Mouse (Mus musculus) embryonic stem cell, embryonic (primary cell): ENCODE measurements around the gene Elf1.
"Not testable (repeated sequence)": the region's sequence is repeated elsewhere in the genome, so short reads cannot be mapped to it uniquely, and the experiment has no call there.

Experiments
- CTCF ChIA-PET, 4 experiments: fragments of 300-600 bp in 2 of 4; fragments of 350-600 bp in 2 of 4; sonication (Branson Sonifier 250); formaldehyde crosslinking; loops; one replicate each; lab custom pipeline; 2022; ENCODE audit warnings: inconsistent platforms in 2 of 4; lab: Charles Lee
- POLR2A ChIA-PET, 4 experiments: fragments of 300-600 bp in 2 of 4; fragments of 350-600 bp in 2 of 4; sonication (Branson Sonifier 250); formaldehyde crosslinking; loops; one replicate each; lab custom pipeline; 2022; ENCODE audit warnings: antibody characterized with exemption in 4 of 4, inconsistent platforms in 1 of 4; lab: Charles Lee

Elf1 gene

DNA sequence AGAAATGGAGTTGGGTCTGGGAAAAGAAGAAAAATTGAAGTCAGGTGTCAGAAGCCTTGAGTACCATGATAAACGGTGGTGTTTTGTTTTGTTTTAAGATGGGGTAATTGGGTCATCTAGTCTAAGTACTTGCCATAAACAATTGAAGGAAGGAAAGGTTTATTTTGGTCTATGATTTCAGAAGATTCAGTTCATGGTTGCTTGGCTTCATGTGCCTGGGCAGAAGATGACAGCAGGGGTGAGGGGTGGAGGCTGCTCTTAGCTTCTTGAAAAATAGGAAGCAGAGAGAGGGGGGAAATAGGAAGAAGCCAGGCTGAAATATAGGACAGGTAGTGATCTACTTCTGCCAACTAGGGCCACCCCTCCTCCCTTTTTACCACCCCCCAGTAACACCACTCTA lies 30.5 kb downstream of the Elf1 start:
- ChIA-PET POLR2A (interaction anchor here in 2 of 4 experiments (0.9 to 1.8 kb wide), 4 partner anchors 8 to 76 kb away, joined by 3 to 4 read pairs (median 3); partner anchors contain the start of gene Sugt1 (in 1 of the 2)), CTCF (no interaction called here)

- ChIA-PET CTCF (interaction anchor here (0.6 to 1.8 kb wide), 15 partner anchors 9 to 399 kb away, joined by 3 to 7 read pairs (median 3); partner anchors contain the start of genes Naa16 (in 1 of the 4) and Sugt1 (in 1 of the 4)), POLR2A (interaction anchor here in 2 of 4 experiments (0.9 to 1.1 kb wide), 3 partner anchors 16 to 73 kb away, joined by 3 to 6 read pairs (median 3); partner anchors contain the start of gene Sugt1 (in 1 of the 2))
Measured at GRCm38 (mm10) chr14:79513951-79514350, 33.0 kb downstream of the Elf1 start.

- CTCF ChIA-PET, result interaction anchor here in 2 of 4 experiments (0.7 to 1.8 kb wide), 2 partner anchors 11 to 102 kb away, joined by 4 read pairs; no protein-coding TSS in a partner anchor
Measured at GRCm38 (mm10) chr14:79515100-79515499, 34.1 kb downstream of the Elf1 start.

DNA sequence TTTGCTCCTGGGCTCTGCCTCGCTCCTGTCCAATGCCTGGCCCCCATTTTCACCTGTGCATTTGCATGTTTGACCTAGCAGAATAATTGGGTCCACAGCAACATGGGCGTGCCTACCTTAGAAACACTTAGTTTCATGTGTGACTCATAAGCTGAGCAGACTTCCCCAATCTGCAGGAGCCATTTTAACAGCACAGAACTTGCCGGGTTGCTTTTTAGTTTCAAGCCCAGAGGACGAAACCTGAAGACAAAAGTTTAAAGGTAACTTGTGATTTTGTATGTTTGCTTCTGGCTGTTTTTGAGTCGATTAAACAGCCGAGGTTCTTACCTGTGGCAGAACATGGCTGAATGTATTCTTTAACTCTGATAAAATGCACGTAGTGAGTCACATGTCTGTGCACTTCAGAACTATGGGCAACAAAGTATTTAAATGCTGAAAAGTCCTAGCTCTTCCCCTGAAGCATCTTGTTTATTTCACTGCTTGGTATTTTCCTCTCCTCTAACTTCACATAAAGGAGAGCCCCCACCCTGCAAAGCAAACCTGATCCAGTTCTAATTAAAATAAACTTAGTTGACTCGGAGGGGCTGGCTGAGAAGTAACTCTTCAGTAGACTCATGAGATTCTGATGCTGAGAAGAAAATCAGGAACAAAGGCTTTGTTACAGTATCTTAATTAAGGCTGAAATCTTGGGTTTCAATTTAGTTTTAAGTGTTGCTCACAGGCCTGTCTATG lies 34.7 kb downstream of the Elf1 start:
- POLR2A ChIA-PET, result interaction anchor here in 2 of 4 experiments (0.7 to 2.2 kb wide), 10 partner anchors 9 to 76 kb away, joined by 3 to 6 read pairs (median 3); partner anchors contain the start of gene Sugt1 (in 2 of the 2)
- CTCF ChIA-PET, result interaction anchor here in 2 of 4 experiments (0.7 to 1.8 kb wide), 2 partner anchors 12 to 102 kb away, joined by 4 read pairs; no protein-coding TSS in a partner anchor

More at GRCm38 (mm10) chr14:79515100-79515499, 34.1 kb downstream of the Elf1 start:
- POLR2A ChIA-PET, result interaction anchor here in 2 of 4 experiments (0.7 to 1.7 kb wide), 9 partner anchors 10 to 73 kb away, joined by 3 to 5 read pairs (median 3); partner anchors contain the start of gene Sugt1 (in 1 of the 2)

DNA sequence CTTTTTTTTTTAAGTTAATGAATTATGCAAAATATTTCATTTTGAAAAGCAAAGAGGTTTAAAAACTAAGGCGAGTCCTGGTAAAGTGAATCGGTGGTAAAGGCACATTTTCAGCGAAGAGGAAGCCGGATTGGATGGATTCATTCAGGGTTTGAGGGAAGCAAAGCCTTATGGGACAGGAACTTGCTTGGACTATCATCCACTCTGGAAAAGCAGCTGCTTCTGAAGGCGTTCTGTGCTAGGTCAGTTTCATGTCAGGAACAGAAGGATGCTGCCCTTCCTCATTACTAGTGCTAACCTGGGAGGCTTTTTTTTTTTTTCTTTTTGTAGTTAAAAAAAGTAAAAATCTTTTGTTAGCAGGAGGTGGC lies 35.2 kb downstream of the Elf1 start:
- POLR2A ChIA-PET, result interaction anchor here in 3 of 4 experiments (0.7 to 2.2 kb wide), 8 partner anchors 8 to 76 kb away, joined by 3 to 6 read pairs (median 4); partner anchors contain the start of gene Sugt1 (in 1 of the 3)
- CTCF ChIA-PET, result no interaction called here

DNA sequence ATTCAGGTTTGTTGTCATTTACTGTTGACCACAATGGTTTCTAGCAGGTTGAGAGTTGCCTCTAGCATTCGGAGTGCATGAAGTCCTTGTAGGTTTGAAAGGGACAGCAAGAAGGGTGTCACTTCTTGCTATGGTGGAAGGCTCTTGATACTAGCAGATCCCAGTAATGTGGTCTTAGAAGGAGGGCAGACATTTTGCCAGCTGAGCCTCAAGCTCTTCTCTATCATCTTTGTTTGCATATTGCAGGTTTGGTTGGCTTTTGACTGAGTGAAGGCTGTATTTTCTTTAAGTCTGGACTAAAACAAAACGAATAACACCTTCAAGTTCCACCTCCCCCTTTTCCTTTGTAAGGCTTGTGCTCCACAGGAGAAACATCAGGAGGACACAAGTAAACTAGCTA lies 35.8 kb downstream of the Elf1 start:
- CTCF ChIA-PET, result no interaction called here
- POLR2A ChIA-PET, result interaction anchor here in 3 of 4 experiments (0.7 to 2.2 kb wide), 6 partner anchors 11 to 75 kb away, joined by 3 to 6 read pairs (median 4); partner anchors contain the start of gene Sugt1 (in 1 of the 3)

DNA sequence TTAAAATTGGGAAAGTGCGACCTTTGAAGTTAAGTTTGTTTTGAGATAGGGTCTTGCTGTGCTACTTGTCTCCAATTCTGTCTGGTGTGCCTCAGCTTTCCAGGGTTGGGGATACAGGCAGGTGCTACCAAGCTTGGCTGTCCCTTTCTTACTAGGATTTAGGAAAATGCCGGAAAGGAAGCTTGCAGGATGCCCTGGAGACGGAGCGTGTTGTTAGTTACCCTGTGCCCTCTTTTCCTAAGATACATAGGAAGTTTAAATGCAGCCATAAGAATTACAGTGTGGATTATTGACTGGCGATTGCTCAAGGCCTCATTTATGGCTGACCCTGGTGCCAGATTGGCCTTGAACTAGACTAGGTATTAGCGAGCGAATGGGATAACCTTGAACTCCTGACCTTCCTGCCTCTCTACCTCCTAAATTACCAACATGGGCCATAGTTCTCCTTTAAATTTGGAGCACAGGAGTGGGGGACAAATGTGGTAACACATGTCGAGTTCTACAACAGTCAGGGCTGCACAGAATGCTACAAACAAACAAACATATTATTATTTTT lies 36.3 kb downstream of the Elf1 start:
- CTCF ChIA-PET, result no interaction called here
- POLR2A ChIA-PET, result interaction anchor here in 3 of 4 experiments (0.7 to 2.2 kb wide), 4 partner anchors 29 to 70 kb away, joined by 4 to 6 read pairs (median 5); partner anchors contain the start of gene Sugt1 (in 1 of the 3)

DNA sequence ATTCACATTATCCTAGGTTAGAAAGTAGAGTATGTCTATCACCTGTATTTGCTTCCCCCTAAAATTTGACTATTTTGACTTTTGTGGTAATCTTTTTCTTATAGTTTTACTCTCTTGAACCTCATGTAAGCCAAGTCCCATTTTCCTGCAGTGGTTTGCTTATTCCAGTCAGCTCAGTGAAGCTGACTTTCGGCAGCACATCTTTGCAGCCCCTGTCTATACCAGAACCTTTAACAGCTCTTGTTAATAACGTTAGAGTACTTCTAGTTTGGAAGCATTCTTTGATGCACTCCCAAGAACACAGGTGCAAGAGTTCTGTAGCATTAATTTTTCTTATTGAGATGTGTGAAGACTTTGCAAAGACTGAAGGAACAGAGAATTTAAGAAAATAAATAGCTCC lies 37.1 kb downstream of the Elf1 start:
- ChIA-PET POLR2A (interaction anchor here in 2 of 4 experiments (0.5 to 2.3 kb wide), 11 partner anchors 10 to 93 kb away, joined by 3 to 10 read pairs (median 4); partner anchors contain the start of gene Sugt1 (in 1 of the 2)), CTCF (no interaction called here)

GRCm38 (mm10) chr14:79518761-79519662 lies 38.0 kb downstream of the Elf1 start:
- ChIA-PET CTCF (interaction anchor here in 1 of 4 experiments (0.6 kb wide), 1 partner anchor 268 kb away, joined by 3 read pairs; no protein-coding TSS in a partner anchor), POLR2A (interaction anchor here in 2 of 4 experiments (0.5 to 2.8 kb wide), 15 partner anchors 9 to 94 kb away, joined by 3 to 11 read pairs (median 4); partner anchors contain the start of gene Sugt1 (in 1 of the 2))

- ChIA-PET POLR2A (interaction anchor here in 2 of 4 experiments (0.7 to 2.8 kb wide), 11 partner anchors 8 to 68 kb away, joined by 3 to 11 read pairs (median 5); partner anchors contain the start of gene Sugt1 (in 1 of the 2)), CTCF (no interaction called here)
Measured at GRCm38 (mm10) chr14:79519663-79519975, 38.6 kb downstream of the Elf1 start.

DNA sequence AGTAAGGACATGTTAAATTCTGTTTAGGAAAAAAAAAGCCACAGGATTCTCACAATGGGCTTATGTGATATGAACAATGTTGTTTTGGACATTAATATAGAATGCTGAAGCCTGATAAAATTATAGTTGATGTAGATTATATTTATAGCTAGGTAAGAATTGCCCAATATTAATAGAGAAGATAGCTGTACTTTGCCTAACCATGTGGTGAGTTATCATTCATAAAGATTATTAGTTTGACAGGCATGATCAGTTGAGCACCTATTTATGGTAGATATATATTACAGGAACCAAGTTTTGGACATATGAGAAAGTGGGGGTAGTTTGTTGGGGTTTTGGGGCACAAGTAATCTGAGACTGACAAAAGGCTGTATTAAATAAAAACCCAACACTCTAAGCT lies 39.6 kb downstream of the Elf1 start:
- ChIA-PET POLR2A (interaction anchor here in 3 of 4 experiments (0.6 to 2.8 kb wide), 8 partner anchors 9 to 251 kb away, joined by 3 to 11 read pairs (median 4); partner anchors contain the start of gene Sugt1 (in 1 of the 3)), CTCF (no interaction called here)

DNA sequence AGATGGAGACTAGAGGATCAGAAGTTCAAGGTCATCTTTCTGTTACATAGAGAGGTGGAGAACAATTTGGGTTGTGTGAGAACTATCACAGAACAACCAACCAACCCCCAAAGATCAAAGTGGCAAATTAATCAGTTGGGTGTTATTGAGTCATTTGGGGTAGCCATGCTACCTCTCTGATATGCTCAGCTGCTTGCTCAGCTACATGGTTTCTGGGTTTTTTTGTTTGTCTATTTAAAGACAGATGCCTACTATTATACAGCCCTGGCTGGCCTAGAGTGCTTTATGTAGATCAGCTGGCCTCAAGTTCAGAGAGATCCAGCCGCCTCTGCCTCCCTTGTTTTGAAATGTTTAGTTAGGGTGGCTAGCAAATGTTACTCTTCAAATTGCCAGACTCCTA lies 40.1 kb downstream of the Elf1 start:
- ChIA-PET POLR2A (interaction anchor here in 2 of 4 experiments (1.0 to 2.8 kb wide), 5 partner anchors 9 to 66 kb away, joined by 3 to 11 read pairs (median 7); partner anchors contain the start of gene Sugt1 (in 1 of the 2)), CTCF (no interaction called here)

DNA sequence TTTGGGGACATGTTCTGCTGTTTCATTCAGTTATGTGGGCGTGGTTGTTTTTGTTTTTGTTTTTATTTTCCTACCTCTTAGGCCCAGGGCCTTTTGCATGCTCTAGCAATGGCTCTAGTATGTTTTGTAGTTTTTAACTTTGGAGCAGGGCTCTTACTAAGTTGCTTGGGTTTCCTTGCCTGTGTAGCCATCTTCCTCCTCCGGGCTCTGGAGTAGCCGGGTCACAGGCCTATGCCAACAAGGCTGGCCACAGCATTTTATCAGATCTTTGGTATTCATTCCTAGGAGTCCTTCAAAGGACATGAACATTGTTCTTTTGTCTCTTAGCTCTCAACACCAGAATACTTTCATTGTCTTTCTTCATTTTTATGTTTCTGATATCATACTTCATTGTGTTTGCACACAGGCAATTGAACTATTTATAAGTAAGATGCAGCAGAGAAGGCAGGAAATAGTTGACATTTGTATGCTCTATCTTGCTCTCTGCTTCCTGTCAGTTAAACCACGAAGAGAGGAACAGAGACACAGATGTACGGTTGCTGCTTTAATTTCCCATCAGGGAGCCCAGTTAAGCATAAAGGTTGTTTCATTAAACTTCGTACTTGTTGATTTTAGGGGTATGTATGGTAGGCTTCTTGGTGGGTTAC lies 40.6 kb downstream of the Elf1 start:
- CTCF ChIA-PET, result no interaction called here

DNA sequence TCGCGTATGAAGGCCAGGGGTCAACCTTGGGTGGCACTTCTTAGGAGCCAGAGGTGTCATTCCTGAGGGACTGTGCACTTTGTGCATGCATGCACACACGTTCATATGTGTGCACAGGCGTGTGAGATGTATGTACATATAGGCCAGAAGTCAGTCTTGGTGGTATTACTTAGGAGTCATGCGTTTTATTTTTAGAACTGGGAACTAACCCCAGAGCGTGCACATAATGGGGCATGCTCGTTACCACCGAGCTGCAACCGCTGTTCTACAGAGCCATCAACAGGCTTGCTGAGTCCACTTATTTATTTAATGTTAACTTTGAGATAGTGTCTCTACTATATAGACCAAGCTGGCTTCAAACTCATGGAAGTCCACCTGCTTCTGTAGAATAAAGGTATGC lies 41.4 kb downstream of the Elf1 start:
- CTCF ChIA-PET, result interaction anchor here in 1 of 4 experiments (1.4 kb wide), 1 partner anchor 8 kb away, joined by 7 read pairs; no protein-coding TSS in a partner anchor
- POLR2A ChIA-PET, result interaction anchor here in 1 of 4 experiments (0.9 to 2.7 kb wide), 2 partner anchors 10 to 14 kb away, joined by 3 to 9 read pairs; no protein-coding TSS in a partner anchor

More for the DNA sequence above, 40.6 kb downstream of the Elf1 start:
- POLR2A ChIA-PET, result interaction anchor here in 1 of 4 experiments (1.0 to 2.8 kb wide), 4 partner anchors 10 to 66 kb away, joined by 4 to 11 read pairs (median 8); partner anchors contain the start of gene Sugt1

DNA sequence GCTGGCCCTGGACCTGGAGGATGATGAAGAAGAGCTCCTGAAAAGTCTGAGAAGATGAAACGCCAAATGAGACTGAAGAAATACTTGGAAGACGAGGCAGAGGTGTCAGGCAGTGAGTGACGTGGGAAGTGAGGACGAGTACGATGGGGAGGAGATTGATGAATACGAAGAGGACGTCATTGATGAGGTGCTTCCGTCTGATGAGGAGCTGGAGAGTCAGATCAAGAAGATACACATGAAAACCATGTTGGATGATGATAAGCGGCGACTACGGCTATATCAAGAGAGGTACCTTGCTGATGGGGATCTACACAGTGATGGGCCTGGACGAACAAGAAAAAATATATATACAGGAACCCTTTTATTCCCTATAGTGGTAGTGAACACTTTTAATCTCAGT lies 45.1 kb downstream of the Elf1 start:
- CTCF ChIA-PET, result not testable (repeated sequence)
- POLR2A ChIA-PET, result interaction anchor here in 1 of 4 experiments (0.7 to 1.6 kb wide), 2 partner anchors 23 to 61 kb away, joined by 3 to 4 read pairs; partner anchors contain the start of gene Sugt1

DNA sequence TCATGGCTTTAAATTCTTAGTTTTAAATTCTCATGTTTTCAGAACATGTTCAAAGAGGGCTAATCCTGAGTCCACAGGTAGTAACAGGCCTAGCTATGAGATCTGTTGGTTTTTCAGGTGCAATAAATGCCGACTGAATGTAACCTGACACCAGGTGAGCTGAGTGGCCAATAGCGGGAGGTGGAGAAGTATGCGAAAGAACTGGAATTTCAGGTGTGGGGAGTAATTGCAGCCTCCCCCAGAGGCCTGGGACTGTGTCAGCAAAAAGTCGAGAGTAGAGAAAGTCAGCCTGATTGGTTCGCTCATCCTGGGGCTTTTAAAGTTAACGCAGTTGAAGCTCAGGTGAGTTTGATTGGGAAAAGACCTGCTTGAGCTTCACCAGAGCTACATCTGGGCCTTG lies 46.7 kb downstream of the Elf1 start:
- ChIA-PET POLR2A (interaction anchor here in 3 of 4 experiments (0.6 to 1.9 kb wide), 11 partner anchors 8 to 121 kb away, joined by 3 to 5 read pairs (median 3); partner anchors contain the start of gene Sugt1 (in 1 of the 3)), CTCF (interaction anchor here in 3 of 4 experiments (0.6 to 1.0 kb wide), 4 partner anchors 14 to 42 kb away, joined by 3 read pairs; no protein-coding TSS in a partner anchor)
